Mouse (Mus musculus) intestine, embryonic 14.5 days (tissue): Measurements from ENCODE around the gene Wdfy4. TPM values are rescaled to one million over a fixed set of nuclear protein-coding genes. Genes with fewer than 3 reads are reported as not detected.

ENCODE experiments used
- ATAC-seq: fragments of 200-750 bp; cut with Nextera tagmentation; replicated peaks from 2 replicates; pipeline ENCODE4 v1.8.0; 2017; ENCODE audit warnings: low read depth, moderate number of reproducible peaks, moderate TSS enrichment, moderate library complexity; ENCODE audit not compliant: low FRiP score, low TSS enrichment
- DNase-seq: peaks from one replicate; pipeline ENCODE4 v3.0.0-alpha.2; 2018; ENCODE audit warnings: low spot score
- H3K27ac ChIP-seq: fragments of 300-500 bp; sonication (generic); 2 replicates; pipeline ENCODE4 v1.5.1; 2014; ENCODE audit warnings: low read depth, mild to moderate bottlenecking, control low read depth
- H3K27me3 ChIP-seq: fragments of 300-500 bp; sonication (generic); replicated peaks from 2 replicates; pipeline ENCODE4 v1.6.1; 2014; ENCODE audit warnings: low read length, control low read depth; ENCODE audit not compliant: control insufficient read depth, insufficient read depth
- H3K36me3 ChIP-seq: fragments of 300-500 bp; sonication (generic); 2 replicates; pipeline ENCODE4 v1.6.1; 2014; ENCODE audit warnings: low read length, control low read depth; ENCODE audit not compliant: control insufficient read depth, insufficient read depth
- H3K4me1 ChIP-seq: fragments of 300-500 bp; sonication (generic); replicated peaks from 2 replicates; pipeline ENCODE4 v1.6.1; 2014; ENCODE audit warnings: low read length, control low read depth, mixed read lengths; ENCODE audit not compliant: control insufficient read depth, insufficient read depth
- H3K4me2 ChIP-seq: fragments of 300-500 bp; sonication (generic); 2 replicates; pipeline ENCODE4 v1.6.1; 2014; ENCODE audit warnings: low read length
- H3K4me3 ChIP-seq: fragments of 300-500 bp; sonication (generic); 2 replicates; pipeline ENCODE4 v1.5.1; 2014; ENCODE audit warnings: low read depth, low read length, control low read depth, mixed read lengths
- H3K9ac ChIP-seq: fragments of 300-500 bp; sonication (generic); 2 replicates; pipeline ENCODE4 v1.6.1; 2014; ENCODE audit warnings: mild to moderate bottlenecking, low read length
- H3K9me3 ChIP-seq: fragments of 300-500 bp; sonication (generic); 2 replicates; pipeline ENCODE4 v1.6.1; 2016; ENCODE audit warnings: low read length, control low read depth; ENCODE audit not compliant: control insufficient read depth
- WGBS: fragments of 180-500 bp; shearing (Covaris S2); extraction: QIAGEN DNeasy Blood & Tissue Kit; methylation state at CpG from one replicate; pipeline ENCODE4 v1.1.7; 2014; 5-methylcytosine and 5-hydroxymethylcytosine counted together
- polyA plus RNA-seq: library from polyadenylated mRNA; unstranded; fragments of >200 nt; fragmentation: Nextera tagmentation; extraction: Ambion mirVana; gene quantifications from 2 replicates; pipeline ENCODE4 v1.2.1, GENCODE M21; 2014

Wdfy4 gene
- polyA plus RNA-seq, 1 experiment from 2014 or later = 0.81 TPM

GRCm38 (mm10) chr14:32960481-32960880 is 224.8 kb downstream of the Wdfy4 start:
- peaks cover 21% of the 10 kb centered on the region; the same call in 1 of the 2 replicates for H3K4me1 ChIP-seq
- H3K4me3 ChIP-seq = no peak overlapping the region
- no peaks in the 10 kb centered on the region for H3K9me3 ChIP-seq
- 58% methylated on average over 5 of the region's 5 CpGs for WGBS
- no peaks in the 10 kb centered on the region for H3K36me3 ChIP-seq
- H3K4me2 ChIP-seq = no peak overlapping the region
- no peaks in the 10 kb centered on the region for H3K27me3 ChIP-seq
- H3K9ac ChIP-seq = no peak overlapping the region
- H3K27ac ChIP-seq = no peak overlapping the region
- ATAC-seq (0 out of 2 replicates have a peak, but pooled peaks have one; percentile 20), DNase-seq (peak; percentile 75)

GRCm38 (mm10) chr14:32958671-32959070 is 226.6 kb downstream of the Wdfy4 start:
- no peaks in the 10 kb centered on the region for H3K9me3 ChIP-seq
- H3K36me3 ChIP-seq = no peaks in the 10 kb centered on the region
- ATAC-seq (no peak), DNase-seq (no peak)
- no peak overlapping the region for H3K27ac ChIP-seq
- H3K9ac ChIP-seq = no peak overlapping the region
- H3K4me3 ChIP-seq = no peak overlapping the region
- no peak overlapping the region for H3K4me2 ChIP-seq
- WGBS = 29% methylated on average over 8 of the region's 8 CpGs
- peaks cover 21% of the 10 kb centered on the region; the same call in 1 of the 2 replicates for H3K4me1 ChIP-seq
- H3K27me3 ChIP-seq = no peaks in the 10 kb centered on the region

DNA sequence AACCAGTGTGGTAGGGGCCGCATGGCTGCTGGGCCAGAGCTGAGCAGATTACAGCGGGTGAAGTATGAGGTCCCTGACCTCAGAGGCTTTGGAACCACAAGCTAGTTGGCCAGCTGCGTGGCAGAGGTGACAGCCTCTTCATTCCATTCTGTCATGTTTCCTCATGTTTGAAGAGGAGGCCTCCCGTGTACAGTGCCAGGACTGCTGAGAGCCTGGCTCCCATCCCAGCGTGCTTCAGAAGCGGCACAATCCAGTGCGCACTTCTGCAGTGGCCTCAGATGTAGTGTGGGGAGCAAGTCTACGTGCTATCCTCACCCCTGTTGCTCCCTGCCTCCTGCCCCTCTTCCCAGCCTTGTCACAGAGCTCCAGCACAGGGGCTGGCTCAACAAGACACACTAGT is 228.8 kb downstream of the Wdfy4 start:
- ATAC-seq = no peak
- DNase-seq = no peak
- H3K27me3 ChIP-seq = no peaks in the 10 kb centered on the region

GRCm38 (mm10) chr14:32950312-32951301 is 234.7 kb downstream of the Wdfy4 start:
- Histone ChIP-seq H3K27me3 (no peaks in the 10 kb centered on the region), H3K9ac (no peak overlapping the region), H3K4me2 (0 out of 2 replicates have a peak overlapping the region, but pooled peaks have one; percentile 1), H3K27ac (peak overlapping the region; percentile 55), H3K4me3 (no peak overlapping the region), H3K36me3 (no peaks in the 10 kb centered on the region), H3K4me1 (peaks cover 16% of the 10 kb centered on the region), H3K9me3 (no peaks in the 10 kb centered on the region)
- ATAC-seq (peak; percentile 55; the same call in 1 of the 2 replicates), DNase-seq (no peak)
- 46% methylated on average over 20 of the region's 20 CpGs for WGBS

More for the DNA sequence above, 228.8 kb downstream of the Wdfy4 start:
- Histone ChIP-seq H3K27ac (no peak overlapping the region), H3K4me3 (no peak overlapping the region), H3K36me3 (no peaks in the 10 kb centered on the region), H3K9ac (no peak overlapping the region), H3K4me2 (no peak overlapping the region), H3K4me1 (peaks cover 15% of the 10 kb centered on the region; the same call in 1 of the 2 replicates), H3K9me3 (no peaks in the 10 kb centered on the region)
- 57% methylated on average over 8 of the region's 8 CpGs for WGBS

- no peaks in the 10 kb centered on the region for H3K27me3 ChIP-seq
- ATAC-seq (no peak), DNase-seq (no peak)
- no peak overlapping the region for H3K4me2 ChIP-seq
- no peaks in the 10 kb centered on the region for H3K9me3 ChIP-seq
- WGBS = 94% methylated on average over 2 of the region's 2 CpGs
- H3K36me3 ChIP-seq = no peaks in the 10 kb centered on the region
- H3K4me1 ChIP-seq = peaks cover 11% of the 10 kb centered on the region
- no peak overlapping the region for H3K9ac ChIP-seq
- no peak overlapping the region for H3K27ac ChIP-seq
- no peak overlapping the region for H3K4me3 ChIP-seq
Measured at GRCm38 (mm10) chr14:32947512-32947911, 237.8 kb downstream of the Wdfy4 start.

- no peak overlapping the region for H3K4me3 ChIP-seq
- H3K36me3 ChIP-seq = no peaks in the 10 kb centered on the region
- no peak overlapping the region for H3K27ac ChIP-seq
- H3K4me1 ChIP-seq = no peaks in the 10 kb centered on the region
- H3K9me3 ChIP-seq = no peaks in the 10 kb centered on the region
- DNase-seq (no peak), ATAC-seq (no peak)
- H3K27me3 ChIP-seq = no peaks in the 10 kb centered on the region
- H3K4me2 ChIP-seq = no peak overlapping the region
- H3K9ac ChIP-seq = no peak overlapping the region
- 86% methylated on average over 5 of the region's 5 CpGs for WGBS
Measured at GRCm38 (mm10) chr14:32939217-32939616, 246.1 kb downstream of the Wdfy4 start.

DNA sequence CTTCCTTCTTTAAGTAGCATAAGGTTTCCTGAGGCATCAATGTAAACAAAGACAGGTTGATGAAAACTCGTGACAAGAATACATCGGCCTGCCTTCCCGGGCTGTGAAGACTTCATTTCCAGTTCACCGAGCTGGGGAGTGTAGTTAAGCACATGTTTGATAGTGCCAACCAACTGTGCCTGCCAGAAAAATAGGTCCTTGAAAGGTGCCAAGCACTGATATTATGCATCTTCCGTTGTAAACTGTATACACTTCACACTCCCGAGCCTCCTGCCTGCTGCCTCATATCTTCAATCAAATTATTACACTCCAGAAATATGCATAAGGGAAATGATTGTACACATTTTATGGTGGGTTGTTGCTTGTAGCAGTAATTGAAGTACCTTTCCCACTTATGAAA is 251.2 kb downstream of the Wdfy4 start:
- no peaks in the 10 kb centered on the region for H3K4me1 ChIP-seq
- ATAC-seq (no peak), DNase-seq (no peak)
- H3K9me3 ChIP-seq = no peaks in the 10 kb centered on the region
- H3K36me3 ChIP-seq = no peaks in the 10 kb centered on the region
- no peaks in the 10 kb centered on the region for H3K27me3 ChIP-seq
- WGBS = 73% methylated on average over 6 of the region's 6 CpGs
- no peak overlapping the region for H3K27ac ChIP-seq
- H3K4me3 ChIP-seq = no peak overlapping the region
- H3K4me2 ChIP-seq = no peak overlapping the region
- H3K9ac ChIP-seq = no peak overlapping the region

DNA sequence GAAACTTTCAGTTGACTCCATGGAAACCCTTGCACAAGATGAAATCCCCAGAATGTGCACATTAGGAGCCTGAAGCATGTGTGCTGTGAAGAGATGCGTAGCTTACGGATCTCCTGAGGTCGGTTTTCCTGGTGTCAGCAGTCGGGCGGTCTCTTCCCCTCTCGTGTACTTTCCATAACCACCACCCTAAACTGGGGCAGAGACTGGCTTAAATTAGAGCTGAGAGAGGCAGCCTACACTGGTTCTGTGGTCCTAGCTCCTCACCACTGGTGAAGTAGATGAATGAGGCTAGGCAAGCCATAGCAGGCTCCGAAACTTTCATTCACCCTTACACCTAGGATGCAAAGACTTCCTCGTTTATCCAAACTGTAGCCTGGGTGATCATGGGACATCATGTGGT is 253.1 kb downstream of the Wdfy4 start:
- ATAC-seq (no peak), DNase-seq (no peak)
- Histone ChIP-seq H3K36me3 (no peaks in the 10 kb centered on the region), H3K27ac (no peak overlapping the region), H3K27me3 (no peaks in the 10 kb centered on the region), H3K4me1 (no peaks in the 10 kb centered on the region), H3K9ac (no peak overlapping the region), H3K9me3 (no peaks in the 10 kb centered on the region), H3K4me3 (no peak overlapping the region), H3K4me2 (no peak overlapping the region)
- 88% methylated on average over 8 of the region's 8 CpGs for WGBS
